Mouse (Mus musculus): Measurements from ENCODE around the gene Incenp. TPM values are rescaled to one million over a fixed set of nuclear protein-coding genes. Genes with fewer than 3 reads are reported as not detected.
"Not testable (repeated sequence)": the region's sequence is repeated elsewhere in the genome, so short reads cannot be mapped to it uniquely, and the experiment has no call there.

Gene Incenp
- polyA plus RNA-seq, 1 experiment from 2014 or later, result 31.3 TPM

DNA sequence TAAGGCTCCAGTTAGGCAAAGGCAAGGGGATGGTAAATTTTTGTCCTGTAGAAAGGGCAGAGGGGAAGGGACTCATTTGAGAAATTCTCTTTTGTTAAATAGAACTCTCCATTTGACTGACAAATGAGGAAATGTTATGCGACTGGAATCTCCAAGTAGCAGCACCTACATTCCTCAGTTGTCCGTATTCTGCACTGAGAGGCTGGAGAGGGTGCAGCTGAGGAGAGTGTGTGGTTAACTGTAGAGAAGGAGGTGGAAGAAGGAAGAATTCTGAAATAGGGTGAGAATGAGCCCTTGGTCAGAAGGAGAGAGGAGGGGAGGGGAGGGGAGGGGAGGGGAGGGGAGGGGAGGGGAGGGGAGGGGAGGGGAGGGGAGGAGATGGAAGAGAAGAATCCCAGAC lies 34.6 kb upstream of the Incenp start:
- H3K36me3 ChIP-seq, result no peaks in the 10 kb centered on the region
- H3K4me3 ChIP-seq, result no peak overlapping the region
- no peaks in the 10 kb centered on the region for H3K27me3 ChIP-seq
- no peaks in the 10 kb centered on the region for H3K9me3 ChIP-seq
- ATAC-seq (ENCODE audit: low FRiP score), result no peak
- no peak overlapping the region for H3K9ac ChIP-seq
- H3K27ac ChIP-seq, result no peak overlapping the region
- H3K4me2 ChIP-seq, result no peak overlapping the region
- H3K4me1 ChIP-seq (replicated peaks), result no peaks in the 10 kb centered on the region
- 74% methylated on average over 2 of the region's 2 CpGs for WGBS

DNA sequence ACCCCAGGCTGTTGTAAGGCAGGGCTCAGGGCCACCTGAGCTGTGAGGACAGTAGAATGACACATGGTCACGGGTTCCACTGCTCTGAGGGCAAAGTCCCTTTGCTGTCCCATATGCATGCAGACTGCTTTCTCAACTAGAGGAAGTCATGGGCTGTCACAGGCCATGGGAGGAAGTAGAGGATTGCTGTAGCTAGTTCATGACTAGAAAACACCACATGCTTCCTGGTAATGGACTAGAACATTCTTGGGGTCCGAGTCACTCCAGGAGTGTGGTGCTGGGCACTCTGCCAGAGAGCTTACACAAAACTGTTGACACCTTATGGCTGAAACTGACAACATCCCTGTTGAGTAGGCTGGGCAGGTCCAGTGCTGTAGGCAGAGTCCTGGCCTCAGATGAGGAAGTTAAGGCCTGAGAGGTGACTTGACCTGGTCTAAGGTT lies 31.8 kb upstream of the Incenp start:
- 88% methylated on average over 2 of the region's 2 CpGs for WGBS
- H3K4me3 ChIP-seq; ATAC-seq (ENCODE audit: low FRiP score); H3K4me1 ChIP-seq (replicated peaks); H3K27me3 ChIP-seq; H3K4me2 ChIP-seq; H3K27ac ChIP-seq; H3K9me3 ChIP-seq; H3K9ac ChIP-seq; H3K36me3 ChIP-seq: not testable (repeated sequence)

DNA sequence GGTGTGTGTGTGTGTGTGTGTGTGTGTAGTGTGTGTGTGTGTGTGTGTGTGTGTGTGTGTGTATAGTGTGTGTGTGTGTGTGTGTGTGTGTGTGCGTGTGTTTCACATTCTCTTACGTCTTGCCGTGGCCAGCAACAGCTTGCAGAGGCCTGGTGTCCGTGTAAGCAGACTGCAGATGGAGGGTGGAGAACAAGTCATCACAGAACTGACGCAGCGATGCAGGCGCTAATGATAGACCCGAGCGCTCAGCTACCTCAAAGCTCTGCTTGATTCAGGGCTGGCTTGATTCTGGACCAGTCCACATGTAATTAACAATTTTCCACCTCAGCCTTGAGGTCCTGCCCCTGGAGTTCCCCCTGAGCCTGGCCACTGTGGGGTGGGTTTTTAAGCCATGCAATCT lies 28.7 kb upstream of the Incenp start:
- H3K4me3 ChIP-seq, result no peak overlapping the region
- H3K9me3 ChIP-seq, result no peaks in the 10 kb centered on the region
- H3K27me3 ChIP-seq, result no peaks in the 10 kb centered on the region
- no peak for ATAC-seq (ENCODE audit: low FRiP score)
- 91% methylated on average over 9 of the region's 9 CpGs for WGBS
- H3K27ac ChIP-seq, result no peak overlapping the region
- H3K9ac ChIP-seq, result no peak overlapping the region
- no peak overlapping the region for H3K4me2 ChIP-seq
- no peaks in the 10 kb centered on the region for H3K36me3 ChIP-seq
- peaks cover 2% of the 10 kb centered on the region; the same call in 1 of the 2 replicates for H3K4me1 ChIP-seq (replicated peaks)

DNA sequence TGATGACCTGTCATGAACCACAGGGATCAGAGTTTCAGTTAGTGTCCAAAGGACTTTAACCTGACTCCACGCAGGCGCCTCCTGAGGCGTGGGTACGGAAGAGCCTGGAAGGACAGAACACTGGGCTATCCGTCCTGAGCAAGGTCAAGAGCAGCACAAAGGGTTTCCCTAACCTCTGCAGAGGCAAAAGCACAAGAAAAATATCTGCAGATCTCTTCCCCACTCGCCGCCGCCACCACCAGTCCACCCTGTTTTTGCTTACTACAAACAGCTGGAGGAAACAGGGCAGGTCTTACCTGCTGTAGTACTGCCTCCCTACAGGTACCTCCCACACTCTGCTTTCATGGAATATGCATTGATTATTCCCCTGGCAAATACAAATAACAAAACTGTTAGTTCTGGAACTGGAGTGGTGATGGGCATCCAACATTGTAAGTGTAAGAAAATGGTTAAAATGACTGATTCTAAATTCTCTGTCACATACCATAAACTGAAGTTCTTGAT lies 25.5 kb upstream of the Incenp start:
- no peak overlapping the region for H3K4me2 ChIP-seq
- H3K9me3 ChIP-seq, result no peaks in the 10 kb centered on the region
- H3K27me3 ChIP-seq, result no peaks in the 10 kb centered on the region
- peaks cover 14% of the 10 kb centered on the region for H3K4me1 ChIP-seq (replicated peaks)
- H3K27ac ChIP-seq, result no peak overlapping the region
- no peak overlapping the region for H3K4me3 ChIP-seq
- ATAC-seq (ENCODE audit: low FRiP score), result no peak
- 71% methylated on average over 8 of the region's 8 CpGs for WGBS
- H3K9ac ChIP-seq, result no peak overlapping the region
- no peaks in the 10 kb centered on the region for H3K36me3 ChIP-seq

DNA sequence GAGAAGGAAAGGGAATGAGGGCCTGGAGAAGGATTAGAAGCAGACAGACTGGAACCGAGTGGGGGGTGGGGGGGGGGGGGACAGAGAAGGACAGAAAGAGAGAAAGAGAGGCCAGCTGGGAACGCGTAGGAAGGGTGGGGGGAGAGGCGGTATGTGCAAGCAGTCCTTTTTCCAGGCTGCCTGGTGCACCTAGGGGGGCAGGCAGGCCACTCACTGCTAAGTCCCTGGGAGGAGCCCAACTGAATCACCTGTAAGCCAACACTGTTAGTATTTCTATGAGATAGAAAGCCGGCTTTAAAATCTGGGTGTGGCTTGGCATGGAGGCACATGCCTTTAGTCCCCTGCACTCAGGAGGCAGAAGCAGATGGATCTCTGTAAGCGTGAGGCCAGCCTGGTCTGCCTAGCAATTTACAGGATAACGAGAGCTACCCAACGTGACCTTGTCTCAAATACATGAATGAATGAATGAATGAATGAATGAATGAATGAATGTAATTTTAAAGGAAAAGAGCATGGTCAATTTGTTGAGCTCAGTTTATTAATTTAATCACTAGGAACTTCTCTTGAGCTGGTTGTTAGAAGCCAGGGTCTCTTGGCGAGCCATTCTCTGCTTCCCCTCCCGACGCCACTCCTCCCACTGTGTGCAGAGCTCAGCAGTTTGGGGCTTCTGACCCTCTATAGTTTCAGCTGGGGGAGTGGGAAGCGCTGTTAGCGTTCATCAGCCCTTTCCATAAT lies 24.9 kb upstream of the Incenp start:
- Histone ChIP-seq H3K4me1 (replicated peaks) (peaks cover 14% of the 10 kb centered on the region), H3K4me3 (no peak overlapping the region), H3K27ac (no peak overlapping the region), H3K9ac (no peak overlapping the region), H3K9me3 (no peaks in the 10 kb centered on the region), H3K27me3 (no peaks in the 10 kb centered on the region), H3K4me2 (no peak overlapping the region), H3K36me3 (no peaks in the 10 kb centered on the region)
- ATAC-seq (ENCODE audit: low FRiP score), result no peak
- WGBS, result 54% methylated on average over 13 of the region's 13 CpGs

DNA sequence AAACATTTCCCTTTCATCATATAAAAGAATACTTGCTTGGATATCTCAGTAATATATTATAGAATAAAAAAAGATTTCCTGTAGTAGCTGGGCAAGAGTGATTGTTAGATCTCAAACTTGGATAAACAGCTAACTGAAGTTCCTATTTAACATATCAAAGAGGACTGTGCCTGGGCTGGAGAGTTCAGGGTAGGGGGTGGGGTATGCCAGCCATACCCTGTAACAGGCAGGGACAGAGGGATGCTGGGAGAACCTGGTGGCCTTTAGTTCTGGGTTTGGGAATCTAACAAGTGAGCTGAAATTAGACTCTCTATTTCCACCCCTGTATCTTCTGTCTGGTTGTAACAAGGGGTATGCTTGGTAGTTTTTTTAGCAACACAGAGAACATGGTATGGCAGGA lies 23.7 kb upstream of the Incenp start:
- Histone ChIP-seq H3K4me1 (replicated peaks) (peaks cover 14% of the 10 kb centered on the region), H3K27ac (no peak overlapping the region), H3K9ac (no peak overlapping the region), H3K4me2 (no peak overlapping the region), H3K36me3 (no peaks in the 10 kb centered on the region), H3K9me3 (no peaks in the 10 kb centered on the region), H3K27me3 (no peaks in the 10 kb centered on the region), H3K4me3 (no peak overlapping the region)
- no peak for ATAC-seq (ENCODE audit: low FRiP score)

DNA sequence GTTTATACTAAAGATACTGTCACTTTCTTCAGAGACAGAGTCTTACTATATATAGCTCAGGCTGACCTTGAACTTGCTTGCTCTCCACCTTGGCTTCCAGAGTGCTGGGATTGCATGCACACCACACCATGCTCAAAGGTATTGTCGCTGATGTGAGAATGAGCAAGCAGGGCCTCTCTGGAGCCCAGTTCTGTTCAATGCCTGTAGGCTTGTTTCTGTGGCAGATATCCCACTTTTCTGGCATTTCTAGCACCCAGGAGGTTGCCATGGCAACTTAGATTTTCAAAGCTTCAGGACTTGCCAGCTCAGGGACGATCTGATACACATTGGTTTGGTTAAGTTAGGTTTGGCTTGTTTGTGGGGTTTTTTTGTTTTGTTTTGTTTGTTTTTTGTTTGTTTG lies 22.9 kb upstream of the Incenp start:
- Histone ChIP-seq H3K9me3 (no peaks in the 10 kb centered on the region), H3K4me1 (replicated peaks) (peaks cover 14% of the 10 kb centered on the region), H3K4me2 (no peak overlapping the region), H3K27ac (no peak overlapping the region), H3K4me3 (no peak overlapping the region), H3K36me3 (no peaks in the 10 kb centered on the region), H3K9ac (no peak overlapping the region), H3K27me3 (no peaks in the 10 kb centered on the region)
- WGBS, result 26% methylated on average over 2 of the region's 2 CpGs
- peak; percentile 49 for ATAC-seq (ENCODE audit: low FRiP score)

DNA sequence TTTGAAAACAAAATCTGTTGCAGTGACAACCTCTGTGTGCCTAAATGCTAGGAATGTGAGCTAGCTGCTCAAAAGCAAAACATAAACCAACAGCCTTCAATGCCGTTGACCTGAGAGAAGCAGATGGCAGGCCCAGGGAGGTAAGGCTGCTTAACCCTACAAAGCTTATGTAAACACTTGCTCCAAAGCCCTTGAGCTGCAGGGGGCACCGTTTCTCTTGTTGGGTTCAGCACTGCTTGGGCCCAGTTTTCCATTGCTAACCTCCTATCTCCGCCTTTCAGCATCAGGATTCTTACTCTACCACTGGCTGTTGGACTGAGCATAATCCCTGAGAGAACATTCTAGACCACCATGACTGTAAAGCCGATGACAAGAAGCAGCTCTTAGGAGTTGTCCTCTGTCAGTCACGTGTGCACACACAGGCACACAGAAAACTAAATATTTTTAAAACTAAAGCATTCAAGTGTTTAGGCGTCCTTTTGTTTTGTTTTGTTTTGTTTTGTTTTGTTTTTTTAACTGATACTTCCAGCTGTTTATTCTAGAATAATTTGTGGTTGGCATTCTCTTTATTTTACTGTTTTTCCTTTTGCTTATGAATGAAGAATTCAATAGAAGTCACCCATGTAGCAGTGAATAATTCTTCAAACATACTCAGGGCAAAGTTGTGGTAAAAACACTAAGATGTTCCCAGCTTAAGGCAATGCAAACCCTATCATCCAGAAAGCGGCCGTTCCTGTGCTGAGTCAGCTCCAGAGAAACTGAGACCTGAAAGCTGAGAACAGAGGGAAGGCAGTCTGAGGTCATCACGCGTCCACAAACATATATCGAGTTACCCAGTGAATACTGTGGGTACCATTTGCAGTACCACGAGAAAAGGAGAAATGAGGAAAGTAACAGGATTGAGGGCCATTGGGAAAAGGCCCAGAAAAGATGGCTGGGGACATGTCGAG lies 21.8 kb upstream of the Incenp start:
- no peaks in the 10 kb centered on the region for H3K27me3 ChIP-seq
- ATAC-seq (ENCODE audit: low FRiP score), result no peak
- no peaks in the 10 kb centered on the region for H3K9me3 ChIP-seq
- no peak overlapping the region for H3K4me2 ChIP-seq
- 63% methylated on average over 13 of the region's 13 CpGs for WGBS
- no peak overlapping the region for H3K4me3 ChIP-seq
- H3K27ac ChIP-seq, result no peak overlapping the region
- peaks cover 14% of the 10 kb centered on the region for H3K4me1 ChIP-seq (replicated peaks)
- H3K36me3 ChIP-seq, result no peaks in the 10 kb centered on the region
- no peak overlapping the region for H3K9ac ChIP-seq

DNA sequence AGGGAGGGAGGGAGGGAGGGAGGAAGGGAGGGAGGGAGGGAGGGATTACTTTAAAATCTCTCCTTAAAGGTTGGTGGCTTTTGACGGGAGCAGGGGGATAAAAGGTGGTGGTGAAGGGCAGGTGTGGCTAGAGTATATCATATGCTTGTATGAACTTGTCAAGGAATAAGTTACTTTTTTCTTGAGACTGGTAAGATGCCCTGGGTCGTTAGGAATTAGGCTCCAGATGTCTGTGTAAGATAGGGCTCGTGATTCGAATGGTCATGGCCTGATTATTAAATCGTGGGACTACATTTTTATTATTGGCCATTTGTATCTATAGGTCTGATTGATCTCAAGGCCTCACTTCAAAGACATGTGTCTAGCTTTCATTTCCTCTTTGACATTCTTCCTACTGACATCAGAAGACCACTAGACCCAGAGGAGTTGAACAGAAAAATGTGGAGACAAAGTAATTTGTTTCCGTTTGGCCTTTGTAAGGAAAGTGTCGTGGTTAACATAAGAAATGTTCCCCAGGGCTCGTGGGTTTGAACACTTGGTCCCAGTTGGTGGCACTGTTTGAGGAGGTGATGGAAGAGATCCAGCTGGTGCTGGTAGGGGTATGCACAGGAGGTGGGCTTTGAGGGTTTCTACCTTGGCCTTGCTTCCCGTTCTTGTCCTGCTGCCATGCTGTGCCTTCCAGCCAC lies 19.0 kb upstream of the Incenp start:
- Histone ChIP-seq H3K4me2 (no peak overlapping the region), H3K4me3 (no peak overlapping the region), H3K27ac (no peak overlapping the region), H3K27me3 (no peaks in the 10 kb centered on the region), H3K4me1 (replicated peaks) (peaks cover 14% of the 10 kb centered on the region), H3K9ac (no peak overlapping the region), H3K36me3 (no peaks in the 10 kb centered on the region), H3K9me3 (no peaks in the 10 kb centered on the region)
- WGBS, result 56% methylated on average over 9 of the region's 9 CpGs
- no peak for ATAC-seq (ENCODE audit: low FRiP score)

DNA sequence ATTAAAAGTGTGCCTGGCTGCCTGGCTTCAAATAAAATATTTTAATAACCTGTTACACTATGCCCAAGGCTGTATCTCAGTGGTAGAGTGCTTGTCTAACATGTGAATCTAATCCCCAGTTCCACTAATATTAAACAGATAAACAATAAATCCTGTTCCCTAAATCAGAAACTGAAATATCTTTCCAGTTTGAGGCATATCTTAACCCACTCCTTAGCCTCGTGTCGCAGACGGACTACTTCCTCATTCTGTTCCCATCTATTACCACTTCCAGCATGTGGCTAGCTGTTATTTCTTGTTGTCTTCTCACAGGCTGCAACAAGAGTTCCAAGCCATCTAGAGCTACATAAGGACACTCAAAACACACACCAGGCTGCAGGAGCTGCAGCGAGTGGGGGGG lies 18.4 kb upstream of the Incenp start:
- Histone ChIP-seq H3K9me3 (no peaks in the 10 kb centered on the region), H3K4me2 (no peak overlapping the region), H3K36me3 (no peaks in the 10 kb centered on the region), H3K4me3 (no peak overlapping the region), H3K9ac (no peak overlapping the region), H3K27me3 (no peaks in the 10 kb centered on the region), H3K4me1 (replicated peaks) (peaks cover 9% of the 10 kb centered on the region), H3K27ac (no peak overlapping the region)
- WGBS, result 84% methylated on average over 3 of the region's 4 CpGs
- no peak for ATAC-seq (ENCODE audit: low FRiP score)

DNA sequence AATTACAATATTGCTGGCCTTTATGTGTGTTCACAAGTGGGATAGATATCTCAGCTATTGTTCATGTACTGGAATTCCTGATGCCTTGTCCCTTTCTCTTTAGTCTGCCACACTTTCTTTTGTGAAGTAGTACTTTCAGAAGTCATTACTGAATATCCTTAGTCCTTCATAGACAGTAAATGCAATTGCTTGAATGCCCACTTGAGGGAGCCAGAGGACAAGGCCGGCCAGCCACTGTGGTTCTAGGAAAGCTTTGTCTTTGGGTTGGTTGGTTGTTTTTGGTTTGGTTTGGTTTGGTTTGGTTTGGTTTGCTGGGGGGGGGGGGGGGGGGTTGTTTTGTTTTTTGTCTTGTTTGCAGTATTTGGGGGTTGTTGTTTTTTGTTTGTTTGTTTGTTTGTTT lies 16.6 kb upstream of the Incenp start:
- no peak overlapping the region for H3K4me3 ChIP-seq
- 0% methylated on average over 1 of the region's 1 CpGs for WGBS
- no peak overlapping the region for H3K27ac ChIP-seq
- H3K36me3 ChIP-seq, result no peaks in the 10 kb centered on the region
- no peak overlapping the region for H3K4me2 ChIP-seq
- H3K9ac ChIP-seq, result no peak overlapping the region
- H3K27me3 ChIP-seq, result no peaks in the 10 kb centered on the region
- ATAC-seq (ENCODE audit: low FRiP score), result peak; percentile 40; the same call in 1 of the 2 replicates
- H3K9me3 ChIP-seq, result no peaks in the 10 kb centered on the region
- no peaks in the 10 kb centered on the region for H3K4me1 ChIP-seq (replicated peaks)

DNA sequence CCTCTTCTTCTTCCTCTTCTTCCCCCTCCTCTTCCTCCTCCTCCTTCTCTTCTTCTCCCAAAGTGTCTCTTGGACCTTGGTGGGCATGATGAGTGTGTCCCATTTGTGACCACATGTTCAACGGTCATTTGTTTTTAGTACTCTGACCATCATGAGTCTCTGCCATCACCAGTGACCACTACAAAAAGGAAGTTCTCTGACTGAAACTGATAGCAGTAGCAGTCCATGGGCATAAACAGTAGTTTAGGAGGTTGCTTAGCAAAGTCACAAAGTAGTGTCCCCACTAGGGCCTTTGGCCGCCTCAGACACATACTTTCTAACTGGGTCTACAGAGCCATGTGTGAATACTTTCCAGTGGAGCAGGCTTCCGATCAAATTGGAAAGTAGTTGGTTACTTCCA lies 15.0 kb upstream of the Incenp start:
- no peak overlapping the region for H3K4me2 ChIP-seq
- H3K9me3 ChIP-seq, result no peaks in the 10 kb centered on the region
- no peak overlapping the region for H3K9ac ChIP-seq
- no peaks in the 10 kb centered on the region for H3K4me1 ChIP-seq (replicated peaks)
- no peak overlapping the region for H3K27ac ChIP-seq
- no peak overlapping the region for H3K4me3 ChIP-seq
- WGBS, result 89% methylated on average over 3 of the region's 3 CpGs
- H3K36me3 ChIP-seq, result no peaks in the 10 kb centered on the region
- no peaks in the 10 kb centered on the region for H3K27me3 ChIP-seq
- ATAC-seq (ENCODE audit: low FRiP score), result no peak
